Mouse (Mus musculus) midbrain, postnatal 0 days (tissue): ENCODE measurements around the gene Lamc2. TPM values are rescaled to one million over a fixed set of nuclear protein-coding genes. Genes with fewer than 3 reads are reported as not detected.

Experiments
- ATAC-seq: fragments of 200-750 bp; cut with Nextera tagmentation; 2 replicates; pipeline ENCODE4 v1.8.0; 2017; ENCODE audit warnings: moderate number of reproducible peaks, mild to moderate bottlenecking, moderate TSS enrichment, moderate library complexity; ENCODE audit not compliant: low FRiP score
- DNase-seq: peaks from one replicate; pipeline ENCODE4 v3.0.0-alpha.2; 2015; ENCODE audit warnings: low spot score
- H3K27ac ChIP-seq: fragments of 300-500 bp; sonication (generic); 2 replicates; pipeline ENCODE4 v1.5.1; 2014; ENCODE audit warnings: low read depth, mild to moderate bottlenecking, low read length, mixed read lengths
- H3K27me3 ChIP-seq: fragments of 300-500 bp; sonication (generic); 2 replicates; pipeline ENCODE4 v1.6.1; 2014; ENCODE audit warnings: low read length, control low read depth, mixed read lengths; ENCODE audit not compliant: insufficient read depth
- H3K36me3 ChIP-seq: fragments of 300-500 bp; sonication (generic); 2 replicates; pipeline ENCODE4 v1.6.1; 2014; ENCODE audit warnings: low read length, control low read depth, mixed read lengths; ENCODE audit not compliant: insufficient read depth
- H3K4me1 ChIP-seq: fragments of 300-500 bp; sonication (generic); 2 replicates; pipeline ENCODE4 v1.6.1; 2014; ENCODE audit warnings: mild to moderate bottlenecking, control low read depth, antibody characterized with exemption, low read length, mixed read lengths; ENCODE audit not compliant: insufficient read depth
- H3K4me2 ChIP-seq: fragments of 300-500 bp; sonication (generic); 2 replicates; pipeline ENCODE4 v1.6.1; 2014; ENCODE audit warnings: low read depth, mild to moderate bottlenecking, low read length, mixed read lengths; ENCODE audit not compliant: poor library complexity, severe bottlenecking
- H3K4me3 ChIP-seq: fragments of 300-500 bp; sonication (generic); 2 replicates; pipeline ENCODE4 v1.5.1; 2014; ENCODE audit warnings: low read depth, mild to moderate bottlenecking, low read length, moderate library complexity
- H3K9ac ChIP-seq: fragments of 300-500 bp; sonication (generic); replicated peaks from 2 replicates; pipeline ENCODE4 v1.6.1; 2014; ENCODE audit warnings: mild to moderate bottlenecking, low read length, moderate library complexity, mixed read lengths; ENCODE audit not compliant: poor library complexity, severe bottlenecking
- H3K9me3 ChIP-seq: fragments of 300-500 bp; sonication (generic); 2 replicates; pipeline ENCODE4 v1.6.1; 2016; ENCODE audit warnings: low read length, control low read depth
- CTCF ChIP-seq: IDR thresholded peaks from 2 replicates; pipeline ENCODE4 v1.5.1; 2016; ENCODE audit warnings: antibody characterized with exemption, mild to moderate bottlenecking
- WGBS: fragments of 180-500 bp; shearing (Covaris S2); extraction: QIAGEN DNeasy Blood & Tissue Kit; methylation state at CpG from one replicate; pipeline ENCODE4 v1.1.7; 2014; 5-methylcytosine and 5-hydroxymethylcytosine counted together
- polyA plus RNA-seq: library from polyadenylated mRNA; unstranded; fragments of >200 nt; fragmentation: Nextera tagmentation; extraction: Ambion mirVana; gene quantifications from 2 replicates; pipeline ENCODE4 v1.2.1, GENCODE M21; 2015
- total RNA-seq: library from RNA; depleted of rRNA; stranded (reverse); fragments of >200 nt; gene quantifications from 2 replicates; pipeline ENCODE4 v1.2.3, GENCODE M21; 2014

The Lamc2 gene
- total and polyA plus RNA-seq, 2 experiments from 2014 or later, result 5.0 to 7.6 TPM

- no peak for TF ChIP-seq CTCF
- ATAC-seq, result no peak
- 91% methylated on average over 2 of the region's 2 CpGs for WGBS
Measured at GRCm38 (mm10) chr1:153210198-153210597, 24.0 kb upstream of the Lamc2 start.

GRCm38 (mm10) chr1:153202195-153202594 is 15.9 kb upstream of the Lamc2 start:
- H3K9ac ChIP-seq, result no peak overlapping the region
- no peak overlapping the region for H3K4me2 ChIP-seq
- H3K4me1 ChIP-seq, result no peaks in the 10 kb centered on the region
- no peaks in the 10 kb centered on the region for H3K9me3 ChIP-seq
- 39% methylated on average over 8 of the region's 8 CpGs for WGBS
- H3K4me3 ChIP-seq, result no peak overlapping the region
- no peaks in the 10 kb centered on the region for H3K36me3 ChIP-seq
- no peaks in the 10 kb centered on the region for H3K27me3 ChIP-seq
- no peak for DNase-seq
- no peak for TF ChIP-seq CTCF
- ATAC-seq, result no peak
- H3K27ac ChIP-seq, result no peak overlapping the region

More at GRCm38 (mm10) chr1:153210198-153210597, 24.0 kb upstream of the Lamc2 start:
- DNase-seq, result no peak
- no peaks in the 10 kb centered on the region for H3K9me3 ChIP-seq
- no peaks in the 10 kb centered on the region for H3K36me3 ChIP-seq
- H3K27ac ChIP-seq, result no peak overlapping the region
- no peak overlapping the region for H3K4me2 ChIP-seq
- no peaks in the 10 kb centered on the region for H3K4me1 ChIP-seq
- H3K27me3 ChIP-seq, result no peaks in the 10 kb centered on the region
- H3K9ac ChIP-seq, result no peak overlapping the region
- H3K4me3 ChIP-seq, result no peak overlapping the region

GRCm38 (mm10) chr1:153201448-153201847 is 15.2 kb upstream of the Lamc2 start:
- no peak overlapping the region for H3K4me3 ChIP-seq
- no peaks in the 10 kb centered on the region for H3K9me3 ChIP-seq
- no peak for TF ChIP-seq CTCF
- H3K36me3 ChIP-seq, result no peaks in the 10 kb centered on the region
- no peak overlapping the region for H3K4me2 ChIP-seq
- no peak overlapping the region for H3K9ac ChIP-seq
- no peak overlapping the region for H3K27ac ChIP-seq
- H3K4me1 ChIP-seq, result no peaks in the 10 kb centered on the region
- ATAC-seq, result no peak
- 35% methylated on average over 14 of the region's 14 CpGs for WGBS
- no peak for DNase-seq
- no peaks in the 10 kb centered on the region for H3K27me3 ChIP-seq

- Histone ChIP-seq H3K4me2 (no peak overlapping the region), H3K9me3 (no peaks in the 10 kb centered on the region), H3K27ac (no peak overlapping the region), H3K4me1 (no peaks in the 10 kb centered on the region), H3K27me3 (no peaks in the 10 kb centered on the region), H3K9ac (no peak overlapping the region), H3K4me3 (no peak overlapping the region), H3K36me3 (no peaks in the 10 kb centered on the region)
- no peak for DNase-seq
- 79% methylated on average over 3 of the region's 3 CpGs for WGBS
- ATAC-seq, result no peak
- TF ChIP-seq CTCF, result no peak
Measured at GRCm38 (mm10) chr1:153197316-153197850, 11.1 kb upstream of the Lamc2 start.

- Histone ChIP-seq H3K27ac (no peak overlapping the region), H3K4me3 (no peak overlapping the region), H3K9me3 (no peaks in the 10 kb centered on the region), H3K27me3 (no peaks in the 10 kb centered on the region), H3K4me1 (no peaks in the 10 kb centered on the region; the same call in 1 of the 2 replicates), H3K4me2 (no peak overlapping the region), H3K36me3 (no peaks in the 10 kb centered on the region), H3K9ac (no peak overlapping the region)
- no peak for TF ChIP-seq CTCF
- WGBS, result 87% methylated on average over 6 of the region's 6 CpGs
- ATAC-seq (no peak), DNase-seq (no peak)
Measured at GRCm38 (mm10) chr1:153192945-153193344, 6.7 kb upstream of the Lamc2 start.

GRCm38 (mm10) chr1:153192379-153192778 is 6.1 kb upstream of the Lamc2 start:
- no peak for ATAC-seq
- no peak overlapping the region for H3K27ac ChIP-seq
- no peak overlapping the region for H3K4me3 ChIP-seq
- H3K9ac ChIP-seq, result no peak overlapping the region
- H3K36me3 ChIP-seq, result no peaks in the 10 kb centered on the region
- H3K9me3 ChIP-seq, result no peaks in the 10 kb centered on the region
- no peaks in the 10 kb centered on the region for H3K27me3 ChIP-seq
- no peak for DNase-seq
- no peaks in the 10 kb centered on the region; the same call in 1 of the 2 replicates for H3K4me1 ChIP-seq
- no peak overlapping the region for H3K4me2 ChIP-seq
- 74% methylated on average over 4 of the region's 4 CpGs for WGBS
- TF ChIP-seq CTCF, result no peak
